Mouse (Mus musculus) adrenal gland, postnatal 0 days (tissue): ENCODE data around the gene Onecut3. TPM values are rescaled to one million over a fixed set of nuclear protein-coding genes. Genes with fewer than 3 reads are reported as not detected.

ENCODE experiments used
- polyA plus RNA-seq: library from polyadenylated mRNA; unstranded; fragments of >200 nt; fragmentation: Nextera tagmentation; extraction: Ambion mirVana; gene quantifications from 2 replicates; pipeline ENCODE4 v1.2.1, GENCODE M21; 2015

Onecut3 gene
- polyA plus RNA-seq: not detected in 2 replicates

DNA sequence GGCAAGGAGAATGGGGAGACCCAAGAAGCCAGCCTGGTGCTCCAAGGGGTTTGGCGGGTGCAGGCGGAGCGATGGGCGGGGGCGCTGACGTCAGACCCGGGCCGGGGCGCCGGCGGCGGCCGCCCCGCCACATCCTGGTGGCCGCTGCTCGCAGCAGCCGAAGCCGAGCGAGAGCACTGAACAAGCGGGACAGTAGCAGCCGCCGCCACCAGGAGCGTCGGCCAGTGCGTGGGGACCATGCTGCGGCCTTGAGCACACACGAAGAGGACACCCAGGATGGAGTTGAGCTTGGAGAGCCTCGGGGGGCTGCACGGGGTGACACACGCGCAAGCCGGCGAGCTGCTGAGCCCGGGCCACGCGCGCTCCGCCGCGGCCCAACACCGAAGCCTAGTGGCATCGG lies at the start of gene Onecut3:
Gene Onecut3, plus strand, starts transcription at position 104 of the 400 bp plus-strand sequence.

DNA sequence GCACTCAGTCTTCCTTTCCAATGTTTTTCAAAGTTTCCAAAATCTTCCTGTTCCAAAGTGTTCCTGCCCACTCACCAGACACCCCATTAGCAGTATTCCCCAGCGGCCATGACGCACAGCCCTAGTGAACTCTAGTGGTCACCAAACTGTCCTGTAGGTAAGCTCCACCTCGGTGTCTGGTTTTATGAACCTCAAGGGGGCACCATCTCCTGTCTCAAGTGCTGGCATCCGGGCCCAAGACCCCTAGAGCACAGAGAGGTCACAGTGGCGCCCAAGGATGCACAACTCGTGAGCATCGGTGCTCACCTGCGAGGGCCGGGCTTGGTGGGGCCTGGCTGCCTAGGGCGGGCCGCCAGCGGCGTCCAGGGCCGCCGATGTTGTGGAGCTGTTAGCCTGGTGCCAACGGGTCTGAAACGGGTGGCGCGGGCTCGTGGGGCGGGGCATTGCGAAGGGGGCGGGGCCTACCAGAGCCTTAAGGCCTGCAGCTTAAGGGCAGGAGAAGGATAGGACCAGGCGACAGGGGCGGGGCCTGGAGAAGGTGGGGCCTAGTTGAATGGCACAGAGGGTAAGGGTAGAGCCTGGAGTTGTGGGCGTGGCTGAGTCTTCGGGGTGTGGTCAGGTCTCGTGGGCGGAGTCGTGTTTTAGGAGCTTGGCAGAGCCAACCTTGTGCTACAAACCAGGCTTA lies 44.2 kb downstream of the Onecut3 start, which contains the start of gene Atp8b3:
Gene Atp8b3, minus strand, starts transcription at position 415 of the 685 bp plus-strand sequence.

DNA sequence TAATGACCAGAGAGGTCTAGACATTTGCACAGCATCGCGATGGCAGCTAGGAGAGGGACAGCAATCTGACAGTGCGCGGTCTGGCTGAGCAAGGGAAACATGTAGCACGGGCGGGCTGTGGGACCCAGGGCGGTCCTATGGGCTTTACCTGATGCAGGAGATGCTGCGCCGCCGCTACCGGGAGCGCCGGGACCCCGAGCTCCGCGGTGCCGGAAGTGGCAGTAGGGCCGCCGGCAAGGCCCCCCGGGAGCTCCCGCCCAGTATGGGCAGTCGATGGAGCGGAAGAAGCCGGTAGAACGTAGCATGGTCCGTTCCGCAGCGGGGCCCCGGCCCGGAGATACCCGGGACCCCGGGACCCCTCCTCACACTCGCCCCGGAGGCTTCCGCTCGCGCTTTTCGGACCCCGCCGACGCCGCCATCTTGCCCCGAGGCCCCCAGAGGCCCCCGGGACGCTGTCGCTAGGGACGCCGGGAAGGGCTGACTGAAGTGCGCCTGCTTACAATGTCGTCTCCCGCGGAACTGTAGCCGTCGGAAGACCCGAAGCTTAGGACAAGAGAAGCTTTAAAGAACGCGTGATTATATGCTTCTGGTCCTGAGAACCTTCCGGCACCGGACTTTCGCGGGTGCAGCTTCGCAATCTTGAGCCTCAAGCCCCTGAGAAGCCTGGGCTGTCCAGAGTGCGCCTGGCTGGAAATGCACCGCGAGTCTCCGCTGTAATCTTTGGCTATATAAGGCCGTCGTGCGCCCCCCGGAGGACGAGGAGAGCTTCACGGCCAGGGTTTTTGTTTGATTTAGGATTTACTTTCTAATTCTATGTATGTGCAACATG lies 66.7 kb downstream of the Onecut3 start, which contains the start of gene Rexo1:
Gene Rexo1, minus strand, starts transcription at position 445 of the 829 bp plus-strand sequence.

Other genes with a start within 250 kb of the Onecut3 start
- gene Ndufs7, start 245.7 kb upstream of the Onecut3 start, polyA plus RNA-seq: 325 and 379 TPM in 2 replicates
- 79.8 and 194 TPM in 2 replicates for gene Gamt, start 233.8 kb upstream of the Onecut3 start, polyA plus RNA-seq
- 25.3 and 33.2 TPM in 2 replicates for gene Dazap1, start 233.3 kb upstream of the Onecut3 start, polyA plus RNA-seq
- gene Rps15, start 202.4 kb upstream of the Onecut3 start, polyA plus RNA-seq: 722 and 992 TPM in 2 replicates
- 5.2 and 14.1 TPM in 2 replicates for gene Apc2, start 198.9 kb upstream of the Onecut3 start, polyA plus RNA-seq
- gene 2310011J03Rik, start 174.3 kb upstream of the Onecut3 start, polyA plus RNA-seq: 57.7 and 64.6 TPM in 2 replicates
- gene Pcsk4, start 165.3 kb upstream of the Onecut3 start, polyA plus RNA-seq: 3.2 and 3.3 TPM in 2 replicates
- 5.7 and 5.9 TPM in 2 replicates for gene Reep6, start 164.9 kb upstream of the Onecut3 start, polyA plus RNA-seq
- 24.9 and 42.4 TPM in 2 replicates for gene Adamtsl5, start 146.4 kb upstream of the Onecut3 start, polyA plus RNA-seq
- gene Plk5, start 138.4 kb upstream of the Onecut3 start, polyA plus RNA-seq: 0.26 TPM in 1 of 2 replicates, not detected in the other
- 6.5 and 7.7 TPM in 2 replicates for gene Mex3d, start 107.2 kb upstream of the Onecut3 start, polyA plus RNA-seq
- gene Mbd3, start 95.3 kb upstream of the Onecut3 start, polyA plus RNA-seq: 90.1 and 97.9 TPM in 2 replicates
- 1,129 and 1,245 TPM in 2 replicates for gene Uqcr11, start 88.0 kb upstream of the Onecut3 start, polyA plus RNA-seq
- gene Tcf3, start 61.2 kb upstream of the Onecut3 start, polyA plus RNA-seq: 49.3 and 57.5 TPM in 2 replicates
- gene Atp8b3, start 44.3 kb downstream of the Onecut3 start, polyA plus RNA-seq: 0.61 and 0.94 TPM in 2 replicates
- gene Rexo1, start 66.7 kb downstream of the Onecut3 start, polyA plus RNA-seq: 11.2 and 20.1 TPM in 2 replicates
- 7.9 and 8.0 TPM in 2 replicates for gene Klf16, start 82.5 kb downstream of the Onecut3 start, polyA plus RNA-seq
- 102 and 134 TPM in 2 replicates for gene Abhd17a, start 95.5 kb downstream of the Onecut3 start, polyA plus RNA-seq
- 54.3 and 79.2 TPM in 2 replicates for gene Scamp4, start 108.0 kb downstream of the Onecut3 start, polyA plus RNA-seq
- 1.7 and 4.1 TPM in 2 replicates for gene Adat3, start 108.0 kb downstream of the Onecut3 start, polyA plus RNA-seq
- 0.65 and 0.98 TPM in 2 replicates for gene Gm49322, start 111.2 kb downstream of the Onecut3 start, polyA plus RNA-seq
- gene Csnk1g2, start 128.0 kb downstream of the Onecut3 start, polyA plus RNA-seq: 102 and 121 TPM in 2 replicates
- 50.2 and 59.5 TPM in 2 replicates for gene Btbd2, start 162.2 kb downstream of the Onecut3 start, polyA plus RNA-seq
- gene Mknk2, start 183.3 kb downstream of the Onecut3 start, polyA plus RNA-seq: 42.1 and 50.3 TPM in 2 replicates
- 18.3 and 26.4 TPM in 2 replicates for gene Mob3a, start 207.1 kb downstream of the Onecut3 start, polyA plus RNA-seq
- gene Izumo4, start 207.3 kb downstream of the Onecut3 start, polyA plus RNA-seq: 20.7 and 36.4 TPM in 2 replicates
- gene Ap3d1, start 247.4 kb downstream of the Onecut3 start, polyA plus RNA-seq: 42.5 and 53.7 TPM in 2 replicates